Mouse (Mus musculus) telencephalon, adult 2 months (tissue): ENCODE data around the gene Rbm15.
A peak's percentile ranks its signal among the peaks of the same experiment; 100 is the strongest.
"Not testable (repeated sequence)": the region's sequence is repeated elsewhere in the genome, so short reads cannot be mapped to it uniquely, and the experiment has no call there.

Experiments used
- DNase-seq: peaks from one replicate; pipeline ENCODE4 v3.0.0-alpha.2; 2011; ENCODE audit warnings: low read depth, low spot score

Gene Rbm15

DNA sequence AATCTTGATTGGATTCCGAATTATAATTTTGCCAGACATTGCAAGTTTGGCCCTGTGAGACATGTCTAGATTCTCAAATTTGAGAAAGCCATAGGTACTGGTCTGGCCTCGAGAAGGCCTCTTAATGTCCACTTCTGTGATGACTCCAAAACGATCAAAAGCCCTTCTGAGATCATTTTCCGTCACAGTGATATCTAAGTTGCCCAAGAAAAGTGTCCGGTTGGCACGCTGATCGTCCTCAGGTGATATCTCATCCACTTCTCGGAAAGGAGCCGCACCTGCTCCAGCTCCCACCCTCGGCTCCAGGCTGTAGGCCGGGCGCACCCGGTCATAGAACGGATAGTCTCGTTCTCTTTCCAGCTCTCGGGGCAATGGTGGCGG, 1.7 kb downstream of the Rbm15 start:
- no peak for DNase-seq

- no peak for DNase-seq
Measured at GRCm38 (mm10) chr3:107330503-107331424, 2.7 kb downstream of the Rbm15 start.

- no peak for DNase-seq
Measured at GRCm38 (mm10) chr3:107326442-107326841, 7.0 kb downstream of the Rbm15 start.

- DNase-seq, result no peak
Measured at GRCm38 (mm10) chr3:107321776-107322175, 11.7 kb downstream of the Rbm15 start.

GRCm38 (mm10) chr3:107321141-107321540, 12.3 kb downstream of the Rbm15 start:
- no peak for DNase-seq

DNA sequence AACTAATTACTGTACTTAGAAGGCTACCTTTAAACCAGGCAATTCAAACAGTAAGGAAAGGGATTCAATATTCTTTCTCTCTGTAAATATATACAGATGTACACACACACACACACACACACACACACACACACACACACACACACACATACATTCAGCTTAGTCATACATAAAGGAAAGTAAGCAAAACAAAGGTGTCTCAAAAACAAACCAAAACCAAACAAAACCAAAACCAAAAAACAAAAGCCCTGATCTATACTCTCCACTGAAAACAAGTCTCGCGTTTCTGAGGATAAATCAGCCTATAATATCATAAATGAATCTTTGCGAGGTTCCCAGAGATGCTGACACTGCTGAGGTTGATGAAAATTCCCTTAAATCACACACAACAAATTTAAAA, 16.1 kb downstream of the Rbm15 start:
- no peak for DNase-seq

GRCm38 (mm10) chr3:107296917-107297316, 36.6 kb downstream of the Rbm15 start:
- not testable (repeated sequence) for DNase-seq

DNA sequence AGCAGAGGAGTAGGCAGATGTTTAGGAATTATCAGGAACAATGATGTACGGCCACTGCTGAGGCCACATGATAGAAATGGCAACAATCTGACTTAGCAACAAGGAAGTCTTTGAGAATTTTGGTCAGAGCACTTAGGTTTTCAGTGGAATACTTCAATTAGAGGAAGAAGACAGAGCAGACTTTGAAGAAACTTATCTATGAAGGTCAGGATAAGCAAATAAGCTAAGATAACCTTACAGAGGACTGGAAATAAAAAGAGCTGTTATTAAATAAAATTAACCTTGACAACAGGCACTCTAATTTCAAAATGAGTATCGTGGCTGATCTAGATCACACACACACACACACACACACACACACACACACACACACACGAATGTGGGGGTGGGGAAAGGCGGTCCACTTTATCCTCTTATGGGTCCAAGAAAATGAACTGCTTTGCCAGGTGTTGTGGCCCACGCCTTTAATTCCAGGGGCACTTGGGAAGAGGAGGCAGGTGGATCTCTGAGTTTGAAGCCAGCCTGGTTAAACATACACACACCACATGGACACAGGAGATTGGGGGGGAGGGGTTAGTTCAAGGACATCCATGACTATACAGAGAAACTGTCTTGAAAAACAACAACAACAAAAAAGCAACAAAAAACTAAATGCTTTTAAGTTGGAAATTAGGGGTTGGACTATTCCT, 37.7 kb downstream of the Rbm15 start:
- no peak for DNase-seq

GRCm38 (mm10) chr3:107290764-107291381, 42.6 kb downstream of the Rbm15 start, which contains the start of gene Slc16a4:
Slc16a4 (plus strand) TSS chr3:107291230.
- no peak for DNase-seq

DNA sequence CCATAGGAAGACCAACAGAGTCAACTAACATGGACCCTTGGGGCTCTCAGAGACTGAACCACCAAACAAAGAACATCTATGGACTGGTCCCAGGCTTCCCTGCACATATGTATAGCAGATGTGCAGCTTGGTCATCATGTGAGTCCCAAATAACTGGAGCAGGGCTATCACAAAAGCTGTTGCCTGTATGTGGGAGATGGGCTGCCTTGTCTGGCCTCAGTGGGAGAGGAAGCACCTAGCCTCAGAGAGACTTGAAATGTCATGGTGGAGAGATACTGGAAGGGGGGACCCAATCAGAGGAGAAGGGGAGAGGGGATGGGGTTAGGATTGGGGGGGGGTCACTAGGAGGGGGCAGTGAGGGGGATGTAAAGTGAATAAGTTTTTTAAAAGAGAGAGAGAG, 46.1 kb downstream of the Rbm15 start:
- no peak for DNase-seq

DNA sequence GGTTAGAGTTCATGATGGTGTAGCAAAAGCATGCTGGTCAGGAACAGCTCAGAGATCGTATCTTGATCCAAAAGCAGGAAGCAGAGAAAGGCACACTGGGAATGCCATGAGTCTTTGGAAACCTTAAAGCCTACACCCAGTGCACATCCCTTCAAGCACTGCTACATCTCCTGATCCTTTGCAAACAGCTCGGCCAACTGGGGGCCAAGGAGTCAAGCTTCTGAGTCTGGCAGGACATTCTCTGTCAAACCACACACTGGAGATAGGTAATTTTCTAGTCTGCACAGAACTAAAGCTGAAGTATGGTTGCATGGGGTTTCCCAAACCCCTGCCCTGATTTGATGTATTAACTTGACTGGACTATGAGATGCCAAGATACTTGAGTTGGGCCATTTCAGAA, 47.4 kb downstream of the Rbm15 start:
- no peak for DNase-seq

DNA sequence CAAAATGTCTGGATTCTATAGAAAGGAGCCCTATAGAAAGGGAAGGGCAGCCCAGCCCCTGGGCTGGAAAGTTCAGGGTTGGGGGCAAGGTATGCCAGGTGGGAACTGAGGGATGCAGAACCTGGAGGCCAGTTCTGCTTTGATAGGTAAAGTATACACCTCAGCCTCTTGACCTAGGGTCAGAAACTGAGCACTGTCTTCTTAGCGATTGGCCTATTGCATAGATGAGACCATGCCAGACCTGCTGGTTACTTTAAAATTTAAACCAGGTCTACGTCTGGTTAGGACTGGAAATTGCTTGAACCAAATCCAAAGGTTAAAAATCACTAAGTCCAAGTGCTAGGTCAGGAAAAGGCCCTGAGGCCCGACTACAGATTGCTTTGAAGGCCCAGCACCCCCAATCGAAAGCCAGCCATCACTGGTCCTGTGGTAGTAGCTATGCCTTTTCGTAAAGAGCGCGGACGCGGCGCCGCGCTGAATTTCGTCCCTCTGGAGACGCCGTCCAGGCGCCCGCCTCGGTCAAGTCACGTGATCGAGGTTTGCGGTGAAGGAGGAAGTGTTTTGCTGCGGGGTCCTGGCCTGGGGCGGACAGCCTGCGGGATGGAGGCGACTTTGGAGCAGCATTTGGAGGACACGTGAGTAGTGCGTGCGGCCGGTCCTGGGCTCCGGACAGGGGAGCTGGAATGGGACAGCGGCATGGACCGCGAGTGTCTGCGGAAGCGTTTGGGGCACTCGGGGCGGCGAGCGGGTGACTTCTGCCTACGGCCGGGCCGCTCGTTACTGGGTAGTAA, 54.8 kb downstream of the Rbm15 start, which contains the start of gene Lamtor5:
Gene Lamtor5 (plus strand): TSS at position 380 of the 791 bp plus-strand sequence.
- peak; percentile 84 for DNase-seq

GRCm38 (mm10) chr3:107276626-107277025, 56.8 kb downstream of the Rbm15 start:
- DNase-seq, result no peak

DNA sequence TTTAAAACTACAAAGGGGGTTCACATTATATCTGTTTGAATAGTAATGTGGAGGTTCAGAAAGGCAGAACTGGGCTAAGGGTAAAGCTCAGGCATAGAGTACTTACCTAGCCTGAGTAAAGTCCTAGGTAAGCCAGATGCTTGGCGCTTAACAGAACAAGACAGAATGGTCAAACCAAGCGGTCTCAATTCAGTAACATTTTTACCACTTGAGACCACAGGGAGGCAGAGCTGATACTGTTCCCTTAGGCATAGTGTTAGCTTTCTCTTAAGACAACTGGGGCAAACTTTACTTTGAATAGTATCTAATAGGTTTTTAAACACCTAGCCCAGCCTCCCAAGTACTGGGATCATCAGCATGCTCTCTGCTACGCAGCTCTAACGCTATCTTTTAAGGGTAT, 57.5 kb downstream of the Rbm15 start:
- DNase-seq, result no peak
